Mouse (Mus musculus): ENCODE measurements around the gene Slc22a5.
"Not testable (repeated sequence)": the region's sequence is repeated elsewhere in the genome, so short reads cannot be mapped to it uniquely, and the experiment has no call there.

Gene Slc22a5

DNA sequence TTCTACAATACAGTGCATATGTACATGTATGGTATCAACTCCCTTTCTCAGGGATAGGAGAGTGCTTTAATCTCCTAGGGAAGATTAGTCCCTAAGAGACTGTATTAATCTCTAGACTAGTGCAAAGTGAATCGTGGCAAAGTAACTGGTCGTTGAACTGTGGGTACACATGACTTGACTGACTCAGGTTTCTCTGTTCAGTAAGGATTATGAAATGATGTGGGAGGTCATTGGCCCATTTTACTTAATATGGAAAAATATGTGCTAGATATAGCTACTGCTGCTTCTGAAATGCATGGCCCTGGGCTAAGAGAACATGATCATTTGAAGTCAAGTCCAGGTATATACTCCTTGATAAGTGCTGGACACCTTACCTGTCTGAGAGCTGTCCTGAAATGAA, 8.2 kb downstream of the Slc22a5 start:
- DNase-seq: no peak

DNA sequence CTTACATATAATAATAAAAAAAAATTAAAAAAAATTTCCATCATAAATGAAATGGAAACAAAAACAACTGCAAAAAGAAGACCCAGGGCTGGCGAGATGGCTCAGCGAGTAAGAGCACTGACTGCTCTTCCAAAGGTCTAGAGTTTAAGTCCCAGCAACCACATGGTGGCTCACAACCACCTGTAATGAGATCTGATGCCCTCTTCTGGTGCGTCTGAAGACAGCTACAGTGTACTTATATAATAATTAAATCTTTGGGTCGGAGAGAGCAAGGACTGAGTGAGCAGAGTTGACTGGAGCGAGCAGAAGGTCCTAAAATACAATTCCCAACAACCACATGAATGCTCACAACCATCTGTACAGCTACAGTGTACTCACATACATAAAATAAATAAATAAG, 13.4 kb downstream of the Slc22a5 start:
- not testable (repeated sequence) for DNase-seq

DNA sequence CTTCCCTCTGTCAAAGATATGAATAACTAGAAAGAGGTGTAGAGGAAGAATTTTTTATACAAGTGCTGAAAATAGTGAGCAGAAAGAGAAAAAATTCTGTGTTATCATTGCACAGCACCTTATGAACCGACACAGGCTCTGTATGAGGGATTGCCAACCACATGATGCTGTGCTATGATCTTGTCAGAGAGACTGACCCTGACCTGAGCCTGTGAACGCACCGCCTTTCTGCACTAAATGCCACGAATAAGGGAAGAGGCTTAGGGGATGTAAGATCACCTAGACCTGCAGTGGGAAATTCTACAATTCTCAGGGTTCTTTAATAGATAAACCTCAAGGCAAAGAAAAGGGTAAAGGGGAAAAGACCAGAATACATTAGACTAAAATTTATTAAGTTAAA, 15.0 kb downstream of the Slc22a5 start:
- no peak for DNase-seq

DNA sequence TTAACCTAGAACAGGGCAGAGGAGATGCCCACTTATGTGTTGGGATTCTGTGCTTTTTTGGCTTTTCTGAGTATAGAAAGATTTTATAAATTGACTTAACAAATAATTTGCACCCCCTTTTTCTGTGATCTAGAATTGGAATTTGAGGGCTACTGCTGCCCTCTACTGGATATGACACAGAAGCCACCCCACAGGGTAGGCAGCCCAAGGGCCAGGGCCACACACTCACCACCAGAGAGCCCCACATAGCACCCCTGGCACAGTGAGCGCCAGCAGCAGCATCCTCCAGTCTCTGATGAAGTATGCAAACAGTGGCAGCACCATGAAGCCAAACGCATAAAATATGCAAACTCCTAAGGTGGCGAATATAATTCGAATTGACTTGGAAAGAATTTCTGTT, 16.8 kb downstream of the Slc22a5 start:
- no peak for DNase-seq

DNA sequence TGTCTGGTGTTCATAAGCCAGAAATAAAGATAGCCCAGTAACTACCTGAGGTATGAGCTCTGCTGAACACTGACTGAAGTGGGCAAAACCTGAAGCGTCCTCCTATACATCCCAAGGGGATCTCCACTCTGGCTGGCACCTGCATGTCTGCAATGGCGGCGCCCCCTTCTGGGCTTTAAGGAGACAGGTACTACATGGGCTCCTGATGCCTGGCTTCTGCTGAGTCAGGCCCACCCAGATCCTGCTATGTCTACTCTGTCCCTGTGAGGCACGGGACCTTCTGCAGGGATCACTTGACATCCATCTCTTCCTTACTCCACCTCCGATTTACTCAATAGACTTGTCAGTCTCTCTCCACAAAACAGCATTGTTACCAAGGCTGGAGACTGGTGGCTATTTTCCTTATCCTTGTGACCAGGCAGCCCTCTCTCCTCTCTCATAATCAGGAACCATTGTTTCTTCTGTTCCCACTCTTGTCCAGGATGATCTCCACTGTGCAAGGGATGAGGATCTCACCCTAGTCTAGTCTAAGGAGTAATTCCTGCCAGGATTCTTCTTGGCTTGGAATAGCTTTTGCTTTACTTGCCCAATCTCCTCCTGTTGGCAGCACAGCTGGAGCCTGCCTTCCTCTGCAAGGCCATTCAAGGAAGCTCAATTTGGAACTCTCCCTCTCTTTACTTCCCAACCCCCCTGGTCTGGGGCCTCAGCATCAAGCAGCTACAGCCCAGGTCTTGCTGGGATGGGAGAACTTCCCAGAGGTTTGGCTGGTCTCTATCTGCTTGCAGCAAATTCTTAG, 17.4 kb downstream of the Slc22a5 start:
- not testable (repeated sequence) for DNase-seq

DNA sequence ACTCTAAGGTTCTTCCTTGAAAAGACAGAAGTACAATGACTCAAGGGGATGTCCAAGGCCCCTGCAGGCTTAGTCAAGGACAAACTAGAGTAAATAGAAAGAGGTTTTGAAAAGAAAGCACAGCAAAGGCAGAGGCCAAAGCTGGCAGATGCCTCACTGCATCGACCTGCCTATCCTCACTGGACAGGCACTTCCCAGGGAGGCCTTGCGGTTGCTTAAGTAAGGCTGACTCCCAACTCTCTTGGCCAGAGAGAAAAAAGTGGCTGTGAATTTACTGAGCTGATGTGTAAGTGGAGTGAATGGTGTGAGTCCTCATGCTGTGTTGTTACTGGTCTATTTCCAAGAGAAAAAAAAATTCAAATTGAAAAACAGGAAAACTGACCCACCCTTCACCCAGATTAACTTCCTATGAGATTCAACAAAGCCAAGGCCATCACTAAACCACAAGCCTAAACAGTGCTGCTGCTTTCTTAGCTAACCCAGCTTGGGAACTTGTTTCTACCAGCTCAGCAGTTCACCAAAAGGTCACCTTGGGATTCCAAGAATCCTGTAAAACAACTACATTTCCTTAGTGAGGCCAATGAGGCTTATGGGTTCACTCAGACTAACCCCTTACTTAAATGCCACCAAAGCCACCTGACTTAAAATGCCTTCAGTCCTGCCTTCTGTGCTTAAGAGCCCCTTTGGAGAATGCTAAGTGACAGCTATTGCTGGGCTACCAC, 19.5 kb downstream of the Slc22a5 start:
- DNase-seq: no peak

DNA sequence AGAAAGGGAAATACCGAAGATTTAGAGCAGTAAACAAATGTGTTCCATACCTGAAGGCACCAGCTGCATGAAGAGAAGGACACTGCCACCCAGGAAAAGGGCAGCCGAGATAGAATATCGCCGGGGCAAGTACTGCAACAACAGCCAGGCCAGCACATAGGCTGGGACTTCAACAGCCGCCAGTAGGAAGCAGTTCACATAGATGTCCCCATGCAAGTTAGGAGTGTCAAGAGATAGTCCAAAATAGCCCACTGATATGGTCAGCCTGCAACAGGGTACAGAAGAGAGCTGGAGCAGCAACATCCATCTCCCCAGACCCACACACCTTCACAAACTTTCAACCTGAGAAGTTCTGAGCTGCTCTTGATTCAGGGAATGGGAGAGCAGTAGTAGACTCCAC, 22.3 kb downstream of the Slc22a5 start:
- no peak for DNase-seq

DNA sequence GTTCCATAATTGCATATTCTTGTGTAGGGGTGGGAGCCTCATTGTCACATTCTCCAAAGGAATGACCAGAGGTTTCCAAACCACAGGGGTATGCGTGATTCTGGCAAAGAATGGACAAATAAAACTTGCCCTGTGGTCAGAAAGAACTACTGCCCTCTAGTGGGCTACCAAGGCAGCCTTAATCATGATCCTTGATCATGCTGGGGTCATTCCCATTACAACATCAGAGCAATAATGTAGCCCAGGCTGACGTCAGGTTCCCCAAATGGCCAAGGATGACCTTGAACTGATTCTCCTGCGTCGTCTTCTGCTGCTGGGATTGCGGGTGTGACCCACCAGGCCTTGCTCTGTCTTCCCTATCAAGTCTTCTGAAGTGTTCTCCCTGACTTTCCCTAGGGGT, 23.1 kb downstream of the Slc22a5 start:
- not testable (repeated sequence) for DNase-seq

DNA sequence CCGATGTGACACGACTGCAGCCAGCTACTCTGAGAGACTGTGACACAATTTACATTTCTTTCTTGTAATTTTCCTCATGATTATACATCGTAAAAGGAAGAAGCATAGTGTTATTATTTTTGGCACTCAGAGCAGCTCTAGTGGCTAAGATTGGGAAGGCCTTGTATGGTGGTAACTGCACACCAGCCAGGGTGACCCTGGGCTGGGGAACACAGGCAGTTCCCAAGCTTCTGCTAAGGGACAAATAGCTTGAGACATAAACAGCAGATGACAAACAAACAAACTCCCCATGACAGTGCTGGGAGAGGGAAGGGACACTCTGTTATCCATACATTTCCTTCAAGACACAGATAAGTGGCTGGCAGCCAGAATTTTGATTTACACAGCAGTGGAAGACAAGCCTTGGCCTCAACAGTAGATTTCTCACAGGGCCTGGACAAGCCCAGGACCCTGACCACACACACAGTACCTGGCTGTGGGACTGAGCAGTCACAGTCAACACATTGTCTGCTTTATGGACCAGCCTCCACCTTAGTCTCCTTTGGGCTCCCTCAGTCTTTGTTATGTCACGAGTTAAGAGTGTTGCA, 26.6 kb downstream of the Slc22a5 start:
- DNase-seq: not testable (repeated sequence)

DNA sequence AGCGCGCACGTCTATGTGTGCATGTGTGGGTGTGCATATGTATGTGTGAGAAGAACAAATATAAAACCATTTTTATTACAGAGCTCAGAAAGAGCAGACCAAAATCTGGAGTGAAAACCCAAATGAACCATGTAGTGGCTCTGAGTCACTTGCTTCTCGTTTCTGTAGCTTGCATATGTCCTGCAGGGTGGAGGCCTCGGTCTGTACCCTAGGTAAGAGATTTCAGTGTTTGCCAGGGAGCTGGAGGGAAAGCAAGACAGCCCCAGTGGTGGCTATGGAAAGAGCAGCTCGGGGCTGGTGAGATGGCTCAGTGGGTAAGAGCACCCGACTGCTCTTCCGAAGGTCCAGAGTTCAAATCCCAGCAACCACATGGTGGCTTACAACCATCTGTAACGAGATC, 30.5 kb downstream of the Slc22a5 start:
- not testable (repeated sequence) for DNase-seq

DNA sequence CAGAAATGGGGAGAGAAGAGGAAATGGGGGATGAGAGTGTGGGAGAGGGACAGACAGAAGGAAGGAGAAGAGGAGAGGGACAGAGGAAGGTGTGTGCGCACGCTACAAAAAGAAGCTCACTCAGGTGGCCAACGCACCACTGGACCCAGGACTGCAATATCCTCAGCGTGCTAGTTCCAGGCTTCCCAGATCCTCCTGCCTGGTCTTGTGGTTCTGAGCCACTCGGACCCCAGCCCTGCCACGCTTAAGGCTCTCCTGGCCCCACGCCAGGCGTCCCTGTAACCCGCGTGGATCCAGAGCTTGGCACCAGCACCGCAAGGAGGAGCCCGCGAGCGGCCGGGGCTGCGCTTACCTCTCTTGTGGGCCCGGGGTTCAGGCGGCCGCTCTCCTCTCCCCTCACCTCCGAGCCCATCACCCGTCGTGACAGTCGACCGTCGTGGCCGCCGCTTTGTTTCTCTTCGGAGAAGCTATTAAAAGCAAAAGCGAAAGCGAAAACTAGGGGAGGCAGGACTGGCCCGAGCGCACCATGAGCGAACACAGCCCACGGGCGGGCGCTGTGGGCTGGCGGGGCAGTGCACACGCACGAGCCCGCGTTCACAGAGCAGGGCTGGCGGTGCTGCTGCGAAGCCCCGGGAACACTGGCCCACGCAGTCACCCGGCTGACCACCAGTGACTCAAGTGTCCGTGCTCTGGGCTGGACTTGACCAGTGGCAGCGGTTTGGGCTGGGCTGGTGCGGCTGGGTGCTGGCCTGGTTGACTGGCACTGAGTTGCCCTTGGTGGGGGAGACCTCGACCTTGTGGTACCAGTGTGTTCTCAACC, 32.5 kb downstream of the Slc22a5 start, which contains the start of gene Gm12216:
Gene Gm12216, minus strand, starts transcription at position 496 of the 820 bp plus-strand sequence.
- DNase-seq: peak; percentile 18

DNA sequence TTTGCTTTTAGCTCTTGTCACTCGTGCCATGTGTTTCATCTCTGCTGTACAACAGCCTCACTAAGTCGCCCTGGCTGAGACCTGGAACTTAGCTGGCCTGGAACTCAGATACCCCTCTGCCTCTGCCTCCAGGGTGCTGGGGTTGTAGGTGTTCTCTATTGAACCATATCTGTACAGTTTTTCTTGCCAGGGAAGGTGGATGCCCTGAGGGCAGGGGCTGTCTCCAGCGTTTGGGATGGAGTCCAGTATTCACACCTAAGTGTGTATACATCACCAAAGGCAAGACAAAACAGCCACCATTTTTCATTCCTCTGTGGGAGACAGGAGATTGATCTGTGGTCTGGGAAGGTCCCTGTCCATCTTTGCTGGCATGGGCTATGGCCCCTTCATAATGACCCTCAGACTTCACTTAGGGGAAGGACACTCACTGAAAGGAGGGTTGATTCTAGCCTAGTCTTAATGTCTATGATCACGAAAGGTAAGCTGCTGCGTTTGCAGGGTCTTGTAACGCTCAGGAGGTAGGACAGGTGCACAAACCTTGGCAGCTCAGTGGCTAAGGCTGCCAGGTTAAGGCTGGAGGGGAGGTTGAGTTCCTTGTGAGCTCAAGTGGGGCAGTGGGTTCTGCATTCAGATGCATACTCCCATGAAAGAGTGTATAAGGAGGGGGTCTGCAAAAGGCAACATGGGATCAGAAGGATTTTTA, 33.3 kb downstream of the Slc22a5 start:
- no peak for DNase-seq

DNA sequence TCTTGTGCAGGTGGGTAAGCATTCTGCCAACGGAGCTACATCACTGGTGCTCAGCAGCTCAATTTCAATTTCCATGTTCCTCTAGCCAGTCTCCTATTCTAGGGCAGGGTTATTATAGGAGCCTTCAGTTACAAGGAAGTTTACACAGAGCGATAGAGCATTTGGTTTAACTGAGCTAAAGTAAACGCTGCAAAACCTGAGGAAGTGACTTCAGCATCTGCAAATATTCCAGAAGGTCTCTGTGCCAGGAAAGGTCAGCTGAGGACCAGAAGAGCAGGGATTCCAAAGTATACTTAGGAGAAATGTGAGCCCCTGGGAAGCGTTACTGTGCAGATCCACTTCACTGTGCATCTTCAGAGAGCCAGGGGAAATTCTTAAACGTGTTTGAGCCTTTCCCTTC, 37.8 kb downstream of the Slc22a5 start:
- DNase-seq: no peak

DNA sequence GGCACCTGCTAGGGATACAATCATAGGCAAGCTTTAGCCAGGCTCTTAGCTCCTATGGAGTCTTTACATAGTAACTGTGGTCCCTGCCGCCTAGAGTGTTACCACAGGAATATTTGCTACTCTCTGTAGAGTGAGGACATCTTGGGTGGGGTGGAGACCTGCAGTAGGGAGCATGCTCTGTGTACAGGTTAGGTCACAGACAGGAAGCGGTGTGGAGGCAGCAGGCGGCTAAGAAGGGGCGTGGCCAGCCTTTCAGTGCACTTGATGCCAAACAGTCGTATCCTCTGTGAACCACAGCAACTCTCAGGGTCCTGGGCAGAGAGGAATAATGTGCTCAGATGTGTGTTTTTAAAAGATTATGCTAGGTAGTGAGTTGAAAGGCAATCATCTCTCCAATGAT, 39.7 kb downstream of the Slc22a5 start:
- no peak for DNase-seq

DNA sequence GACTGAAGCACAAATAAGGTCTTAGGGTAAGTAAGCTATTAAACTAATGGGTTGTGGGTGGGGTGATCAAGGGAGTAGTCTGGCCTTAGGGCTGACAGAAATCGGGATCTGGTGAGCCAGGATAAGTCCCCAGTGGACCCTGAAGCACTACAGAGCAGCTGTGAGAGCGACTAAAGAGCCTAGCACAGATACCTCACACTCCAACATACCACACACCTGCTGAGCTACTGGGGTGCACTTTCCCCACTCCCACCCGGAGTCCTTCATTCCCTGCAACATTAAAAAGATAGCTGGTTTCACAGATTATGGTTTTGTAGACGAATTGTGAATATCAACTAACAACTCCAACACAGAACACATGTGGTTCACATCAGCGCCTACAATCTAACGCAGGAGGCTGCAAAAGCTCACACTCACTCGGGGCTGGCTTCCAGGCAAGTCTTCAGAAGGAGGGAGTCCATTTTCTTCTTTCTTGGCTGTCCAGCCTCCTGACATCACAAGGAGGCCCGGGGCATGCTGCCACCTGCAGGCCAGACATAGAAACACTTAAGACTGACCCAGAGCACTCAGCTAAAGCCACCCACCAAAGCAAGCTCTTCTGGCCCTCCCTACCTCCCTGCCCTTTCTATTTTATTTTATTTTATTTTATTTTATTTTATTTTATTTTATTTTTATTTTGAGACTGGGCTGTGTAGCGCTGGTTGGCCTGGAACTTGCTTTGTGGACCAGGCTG, 41.7 kb downstream of the Slc22a5 start:
- DNase-seq: peak; percentile 80

DNA sequence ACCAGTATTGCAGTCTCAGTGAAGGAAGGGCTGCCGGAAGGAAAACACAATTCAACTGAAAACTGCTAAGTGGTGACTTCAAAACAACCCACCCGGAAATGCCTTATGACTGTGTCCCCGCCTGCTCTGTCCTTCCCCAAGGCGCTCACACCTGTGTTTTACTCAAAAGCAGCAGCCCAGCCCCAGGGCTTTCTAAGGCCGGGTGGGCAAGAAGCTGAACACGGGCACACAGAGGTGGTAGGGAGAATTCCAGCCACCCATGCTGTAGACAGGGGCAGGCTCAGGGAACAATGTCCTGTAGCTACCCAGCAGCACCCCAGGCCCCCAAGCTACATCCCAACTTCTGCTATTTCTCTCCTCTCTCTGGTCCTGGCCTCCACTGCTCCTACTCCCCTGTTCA, 45.8 kb downstream of the Slc22a5 start:
- no peak for DNase-seq

DNA sequence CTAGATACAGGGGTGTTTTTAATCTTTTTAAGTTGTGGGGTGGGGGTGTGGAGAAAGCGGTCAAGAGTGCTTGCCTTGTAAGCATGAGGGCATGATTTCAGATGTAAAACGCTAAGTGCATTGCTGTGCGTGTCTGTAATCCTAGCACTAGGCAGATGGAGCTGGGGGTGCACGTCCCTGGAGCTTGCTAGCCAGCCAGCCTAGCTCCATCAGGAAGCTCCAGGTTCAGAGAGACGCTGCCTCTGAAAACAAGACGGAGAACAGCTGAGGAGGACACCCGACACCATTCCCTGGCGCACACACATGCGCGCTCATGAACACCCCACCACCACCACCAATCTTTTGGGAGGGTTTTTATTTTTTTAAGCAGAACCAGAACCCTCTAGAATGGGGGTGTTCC, 48.4 kb downstream of the Slc22a5 start:
- no peak for DNase-seq

DNA sequence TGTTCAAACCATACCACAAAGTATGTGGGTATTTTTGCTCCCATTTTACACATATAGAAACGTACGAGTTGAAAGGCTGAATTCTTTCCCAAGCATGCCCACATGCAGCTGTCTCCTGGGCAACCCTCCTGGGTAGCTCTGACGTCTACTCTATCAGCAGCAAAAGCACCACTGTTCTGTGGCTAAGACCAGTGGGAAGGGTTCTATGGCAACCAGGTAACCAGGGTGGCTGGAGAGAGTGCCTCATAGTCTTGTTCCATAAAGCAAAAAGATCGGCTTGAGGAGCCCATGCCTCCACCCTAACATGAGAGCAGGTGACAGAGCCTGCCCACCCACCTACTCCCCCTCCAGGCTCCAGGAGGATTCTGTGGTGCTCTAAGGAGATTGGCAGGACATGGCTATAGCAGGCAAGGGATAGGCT, 49.3 kb downstream of the Slc22a5 start:
- no peak for DNase-seq

DNA sequence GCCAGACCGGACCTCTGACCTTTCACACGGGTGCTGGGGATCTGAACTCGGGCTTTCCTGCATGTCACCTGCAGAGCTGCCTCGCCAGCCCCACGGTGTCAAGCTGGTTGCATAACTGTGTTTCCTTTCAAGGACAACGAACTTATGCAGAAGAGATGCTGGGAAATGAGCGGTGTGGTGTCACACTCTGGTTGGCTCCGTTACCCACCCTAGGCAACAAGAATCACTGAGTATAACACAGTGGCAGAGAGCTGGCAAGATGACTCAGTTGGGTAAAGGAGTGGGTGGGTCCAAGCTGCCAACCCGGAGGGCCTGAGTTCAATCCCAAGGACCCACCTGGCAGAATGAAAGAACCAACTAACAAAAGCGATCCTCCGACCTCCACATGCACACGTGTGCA, 49.9 kb downstream of the Slc22a5 start:
- DNase-seq: no peak

DNA sequence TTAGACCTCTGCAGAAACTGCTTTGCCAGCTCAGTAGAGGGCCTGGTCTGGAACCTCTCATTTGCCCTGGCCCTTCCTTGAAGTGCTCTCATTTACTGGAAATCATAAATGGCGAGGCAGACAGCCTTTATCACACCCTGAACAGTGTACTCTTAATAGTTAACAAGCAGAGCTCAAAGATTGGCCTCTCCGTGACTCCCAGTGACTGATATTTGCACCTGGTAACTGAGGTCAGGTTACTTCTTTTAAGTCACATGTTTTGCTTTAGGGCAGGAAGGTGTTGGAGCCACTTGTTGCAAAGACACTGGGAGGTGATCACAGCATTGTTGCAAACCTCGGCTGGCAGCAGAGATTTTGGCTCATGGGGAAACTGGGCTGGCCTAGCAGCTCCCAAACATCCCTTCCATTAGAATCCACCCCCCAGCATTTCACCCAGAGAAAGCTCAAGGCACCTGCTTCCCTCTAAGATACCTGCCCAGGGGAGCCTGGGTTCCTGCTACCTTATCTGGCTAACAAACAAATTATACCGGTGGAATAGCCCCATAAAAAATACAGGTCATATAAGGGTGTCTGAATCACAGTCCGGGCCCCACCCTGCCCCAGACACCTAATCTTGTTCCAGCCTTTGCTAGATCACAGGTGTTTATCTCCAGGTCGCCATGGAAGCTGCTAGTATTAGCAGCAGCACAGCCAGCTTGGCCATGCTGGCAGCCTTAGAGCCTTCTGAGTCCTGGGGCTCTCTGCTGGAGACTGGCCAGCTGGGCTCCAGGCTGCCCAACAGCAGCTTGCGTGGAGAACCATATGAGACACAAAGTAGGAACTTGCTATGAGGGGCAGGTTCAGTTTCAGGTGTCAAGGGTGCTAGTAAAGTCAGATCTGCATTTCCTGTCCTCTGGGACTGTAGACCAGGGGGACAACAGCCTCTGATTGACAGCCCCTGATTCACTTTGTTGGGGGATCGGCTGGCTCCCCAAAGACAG, 51.5 kb downstream of the Slc22a5 start:
- no peak for DNase-seq
